Mouse (Mus musculus) neural tube, embryonic 14.5 days (tissue): ENCODE measurements around the gene Tagap1. TPM values are rescaled to one million over a fixed set of nuclear protein-coding genes. Genes with fewer than 3 reads are reported as not detected.
"Not testable (repeated sequence)": the region's sequence is repeated elsewhere in the genome, so short reads cannot be mapped to it uniquely, and the experiment has no call there.

ENCODE experiments used
- ATAC-seq: fragments of 200-750 bp; cut with Nextera tagmentation; 2 replicates; pipeline ENCODE4 v1.8.0; 2017; ENCODE audit warnings: low read depth, mild to moderate bottlenecking, moderate TSS enrichment, moderate library complexity
- H3K27ac ChIP-seq: fragments of 300-500 bp; sonication (generic); 2 replicates; pipeline ENCODE4 v1.5.1; 2014; ENCODE audit warnings: low read depth, mild to moderate bottlenecking, control low read depth, low read length, moderate library complexity, mixed read lengths
- H3K27me3 ChIP-seq: fragments of 300-500 bp; sonication (generic); 2 replicates; pipeline ENCODE4 v1.6.1; 2014; ENCODE audit warnings: low read length; ENCODE audit not compliant: control insufficient read depth, insufficient read depth
- H3K36me3 ChIP-seq: fragments of 300-500 bp; sonication (generic); 2 replicates; pipeline ENCODE4 v1.6.1; 2014; ENCODE audit warnings: low read length, mixed read lengths; ENCODE audit not compliant: control insufficient read depth, insufficient read depth
- H3K4me1 ChIP-seq: fragments of 300-500 bp; sonication (generic); 2 replicates; pipeline ENCODE4 v1.6.1; 2014; ENCODE audit warnings: low read length; ENCODE audit not compliant: control insufficient read depth, insufficient read depth
- H3K4me2 ChIP-seq: fragments of 300-500 bp; sonication (generic); 2 replicates; pipeline ENCODE4 v1.6.1; 2014; ENCODE audit warnings: mild to moderate bottlenecking, low read depth, low read length, control low read depth
- H3K4me3 ChIP-seq: fragments of 300-500 bp; sonication (generic); 2 replicates; pipeline ENCODE4 v1.5.1; 2014; ENCODE audit warnings: low read depth, low read length, control low read depth, mixed read lengths
- H3K9ac ChIP-seq: fragments of 300-500 bp; sonication (generic); replicated peaks from 2 replicates; pipeline ENCODE4 v1.6.1; 2014; ENCODE audit warnings: low read depth, mild to moderate bottlenecking, control low read depth, low read length, mixed read lengths
- H3K9me3 ChIP-seq: fragments of 300-500 bp; sonication (generic); 2 replicates; pipeline ENCODE4 v1.6.1; 2016; ENCODE audit warnings: low read length; ENCODE audit not compliant: control insufficient read depth
- WGBS: fragments of 180-500 bp; shearing (Covaris S2); extraction: QIAGEN DNeasy Blood & Tissue Kit; methylation state at CpG from one replicate; pipeline ENCODE4 v1.1.7; 2014; 5-methylcytosine and 5-hydroxymethylcytosine counted together
- polyA plus RNA-seq: library from polyadenylated mRNA; unstranded; fragments of >200 nt; fragmentation: Nextera tagmentation; extraction: Ambion mirVana; gene quantifications from 2 replicates; pipeline ENCODE4 v1.2.1, GENCODE M21; 2014

The Tagap1 gene
- polyA plus RNA-seq = 64.9 and 75.2 TPM in 2 replicates

DNA sequence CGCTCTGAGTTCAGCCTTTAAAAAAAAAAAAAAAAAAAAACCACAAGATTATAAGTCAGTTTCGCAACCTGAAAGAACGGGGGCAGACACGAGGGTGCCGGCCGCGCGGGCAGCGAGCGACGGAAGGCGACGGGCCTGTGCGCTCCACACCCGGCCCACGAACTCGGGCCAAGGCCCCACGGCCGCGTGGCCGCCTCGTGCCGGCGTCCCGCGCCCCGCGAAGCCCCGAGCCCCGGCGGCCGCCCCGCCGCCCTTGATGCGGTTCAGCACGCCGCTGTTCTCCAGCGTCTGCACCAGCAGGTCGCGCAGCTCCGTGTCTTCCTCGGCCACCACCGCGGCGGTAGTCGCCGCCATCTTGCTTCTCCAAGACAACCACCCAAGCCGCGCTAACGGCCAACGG lies at the start of gene Tagap1:
Tagap1 (minus strand) TSS at position 381 of the 400 bp plus-strand sequence.
- not testable (repeated sequence) for H3K27me3 ChIP-seq, H3K36me3 ChIP-seq, H3K4me1 ChIP-seq, H3K27ac ChIP-seq, H3K9me3 ChIP-seq, ATAC-seq
- peak within 1 kb of the TSS; percentile 39; the same call in 1 of the 2 replicates for H3K4me2 ChIP-seq
- peak within 1 kb of the TSS; percentile 36 for H3K4me3 ChIP-seq
- under 1% methylated on average over 32 of the region's 51 CpGs for WGBS
- 0 out of 2 replicates have a peak within 1 kb of the TSS, but pooled peaks have one; percentile 28 for H3K9ac ChIP-seq

DNA sequence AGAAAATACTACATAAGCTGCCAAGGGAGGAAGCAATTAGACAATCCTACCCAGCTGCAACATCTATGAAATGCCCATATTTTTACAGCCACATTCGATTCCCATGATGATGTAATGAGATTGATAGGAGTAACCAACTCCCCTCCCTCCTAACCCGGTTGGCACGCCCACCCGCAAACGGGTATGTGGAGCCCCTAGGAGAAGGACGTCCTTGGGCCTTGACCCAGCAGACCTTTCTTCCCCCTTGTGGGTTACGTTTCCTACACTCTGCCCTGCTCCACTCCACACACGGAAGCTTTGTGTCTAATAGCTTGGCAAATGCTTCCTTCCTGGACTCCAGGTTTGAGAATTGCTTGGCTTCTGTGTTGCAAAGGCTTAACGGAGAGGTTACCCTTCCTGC lies 48.9 kb upstream of the Tagap1 start:
- not testable (repeated sequence) for H3K9ac ChIP-seq, H3K27me3 ChIP-seq, H3K4me1 ChIP-seq, H3K4me2 ChIP-seq, H3K4me3 ChIP-seq, ATAC-seq, H3K36me3 ChIP-seq, H3K9me3 ChIP-seq, H3K27ac ChIP-seq
- 78% methylated on average over 2 of the region's 9 CpGs for WGBS

DNA sequence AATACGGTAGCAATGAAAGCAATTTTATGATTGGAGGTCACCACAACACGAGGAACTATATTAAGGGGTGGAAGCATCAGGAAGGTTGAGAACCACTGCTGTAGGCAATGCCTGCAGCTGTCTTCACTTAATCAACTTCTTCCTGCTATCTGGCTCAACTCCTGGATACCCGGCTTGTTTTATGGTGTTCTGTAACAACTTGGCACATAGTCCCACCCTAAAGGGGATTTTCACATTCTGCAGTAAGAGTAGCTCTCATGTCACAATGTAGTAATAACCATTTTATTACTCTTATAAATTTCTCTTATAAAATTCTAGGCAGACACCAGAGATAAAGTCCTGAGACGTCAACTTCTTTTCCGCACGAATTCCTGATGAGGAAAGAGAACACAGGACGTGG lies 48.5 kb upstream of the Tagap1 start:
- not testable (repeated sequence) for H3K9ac ChIP-seq, ATAC-seq, H3K4me1 ChIP-seq, H3K4me3 ChIP-seq, H3K27me3 ChIP-seq, H3K9me3 ChIP-seq, H3K27ac ChIP-seq, H3K4me2 ChIP-seq, H3K36me3 ChIP-seq
- WGBS = no CpG with 5 or more reads among the region's 7 CpGs

DNA sequence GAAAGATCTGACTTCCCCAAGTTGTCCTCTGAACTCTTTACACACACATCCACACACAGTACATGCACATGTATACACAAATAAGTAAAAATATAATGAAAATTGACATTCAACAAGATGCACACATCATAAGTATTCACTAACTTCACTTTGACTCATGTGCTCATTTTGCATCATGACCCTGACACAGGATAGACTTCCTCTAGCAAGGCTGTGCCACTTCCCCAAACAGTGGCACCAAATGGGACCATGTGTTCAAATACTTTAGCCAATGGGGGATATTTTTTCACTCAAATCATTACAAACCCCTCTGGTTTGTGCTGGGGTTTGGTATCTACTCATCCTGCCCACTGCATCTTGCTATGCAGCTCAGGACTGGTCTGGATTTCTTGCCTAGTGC lies 47.9 kb upstream of the Tagap1 start:
- H3K36me3 ChIP-seq, H3K4me3 ChIP-seq, H3K9me3 ChIP-seq, H3K4me1 ChIP-seq, H3K27me3 ChIP-seq, H3K9ac ChIP-seq, H3K4me2 ChIP-seq, ATAC-seq, H3K27ac ChIP-seq: not testable (repeated sequence)

DNA sequence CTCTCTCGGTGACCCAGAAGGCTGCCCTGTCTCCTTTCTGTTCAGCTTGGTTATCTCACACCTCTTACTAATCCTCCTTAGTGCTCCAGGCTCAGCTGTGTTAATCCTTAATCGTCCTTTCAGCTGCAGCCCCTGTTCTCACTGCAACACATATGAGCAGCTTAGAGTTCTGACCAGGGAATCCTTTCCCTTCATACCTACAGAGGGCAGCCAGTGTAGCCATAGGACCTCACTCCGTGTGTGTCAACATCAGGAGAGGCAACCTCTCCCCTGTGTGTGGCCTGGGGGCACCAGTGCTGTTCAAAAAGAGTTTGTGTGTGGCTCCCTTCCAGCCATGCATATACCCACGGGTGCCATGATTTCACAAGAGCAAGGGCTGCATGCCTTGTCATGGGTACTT lies 44.7 kb upstream of the Tagap1 start:
- H3K4me2 ChIP-seq, H3K9me3 ChIP-seq, H3K27me3 ChIP-seq, H3K4me1 ChIP-seq, H3K9ac ChIP-seq, H3K27ac ChIP-seq, ATAC-seq, H3K36me3 ChIP-seq, H3K4me3 ChIP-seq: not testable (repeated sequence)
- WGBS = 76% methylated on average over 3 of the region's 4 CpGs

- not testable (repeated sequence) for H3K4me3 ChIP-seq, H3K9ac ChIP-seq, H3K36me3 ChIP-seq, H3K27ac ChIP-seq, H3K4me2 ChIP-seq, H3K27me3 ChIP-seq, H3K9me3 ChIP-seq, H3K4me1 ChIP-seq, ATAC-seq
- WGBS = no CpG with 5 or more reads among the region's 3 CpGs
Measured at GRCm38 (mm10) chr17:7003392-7003791, 42.4 kb upstream of the Tagap1 start.

DNA sequence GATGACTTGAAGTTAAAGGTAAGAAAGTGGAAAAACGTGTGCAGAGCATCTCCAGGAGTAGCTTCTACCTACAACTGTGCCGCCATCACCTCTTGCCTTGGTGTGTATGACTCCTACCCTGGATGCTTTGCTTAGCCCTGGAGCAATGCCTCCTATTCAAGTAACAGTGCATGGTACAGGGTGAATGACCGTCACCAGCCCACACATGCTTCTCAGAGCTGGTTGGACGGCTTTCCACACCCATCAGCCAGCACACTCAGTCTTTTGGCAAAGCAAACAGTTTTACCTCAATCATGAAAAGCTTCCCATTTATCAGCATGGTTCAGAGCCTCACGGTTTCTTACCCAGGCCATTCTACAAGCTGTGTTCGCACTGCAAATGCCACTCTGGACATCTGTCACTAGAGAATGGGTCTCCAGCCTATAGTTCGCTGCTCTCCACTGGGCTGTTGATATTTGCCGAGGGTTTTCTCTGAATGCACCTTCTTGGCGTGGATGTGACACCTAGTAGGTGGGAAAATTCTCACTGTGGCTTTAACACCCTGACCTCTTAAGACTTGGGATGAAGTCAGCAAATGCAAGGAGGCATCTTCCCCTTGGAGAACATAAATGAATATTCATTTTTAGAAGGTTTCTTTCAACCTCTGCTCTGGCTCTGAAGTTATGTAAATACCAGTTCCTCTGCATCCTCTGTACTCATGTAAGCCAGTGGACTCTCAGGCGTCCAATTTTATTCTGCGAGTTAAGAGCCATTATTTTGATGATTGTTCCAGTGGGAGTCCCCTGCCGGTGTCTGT lies 41.0 kb upstream of the Tagap1 start:
- H3K4me1 ChIP-seq, H3K9ac ChIP-seq, ATAC-seq, H3K27me3 ChIP-seq, H3K36me3 ChIP-seq, H3K4me2 ChIP-seq, H3K4me3 ChIP-seq, H3K27ac ChIP-seq, H3K9me3 ChIP-seq: not testable (repeated sequence)
- WGBS = 59% methylated on average over 7 of the region's 12 CpGs

DNA sequence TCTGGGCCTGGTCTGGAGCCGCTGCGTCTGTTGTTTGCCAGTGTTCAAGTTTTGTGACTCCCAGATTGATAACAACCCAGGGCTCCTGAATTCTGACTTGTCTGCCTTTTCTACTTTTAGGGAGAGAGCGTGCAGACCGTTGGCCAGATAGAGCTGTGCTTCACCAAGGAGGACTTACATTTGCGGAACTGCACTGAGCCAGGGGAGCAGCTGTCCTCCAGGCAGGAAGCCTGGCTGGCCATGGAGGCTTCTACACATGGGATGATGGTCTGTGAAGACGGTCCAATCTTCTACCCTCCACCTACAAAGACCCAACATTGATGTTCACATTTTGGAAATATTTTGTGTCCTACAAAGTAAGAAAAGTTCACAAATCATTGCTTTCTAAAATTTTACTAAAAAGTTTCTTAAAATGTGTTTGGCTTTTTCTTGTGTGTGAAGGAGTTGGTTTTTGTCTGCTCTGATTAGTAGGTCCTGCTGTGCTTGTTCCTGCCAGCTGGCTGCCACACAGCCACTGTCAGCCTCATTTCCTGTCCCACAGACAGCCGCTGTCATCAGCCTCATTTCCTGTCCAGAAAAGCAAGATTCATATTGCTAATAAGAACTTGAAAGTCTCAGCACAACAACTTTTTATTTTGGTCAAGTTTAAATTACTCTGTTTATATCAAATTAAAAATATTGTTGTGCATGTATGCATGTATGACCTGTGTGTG lies 37.0 kb upstream of the Tagap1 start:
- H3K9ac ChIP-seq, H3K4me2 ChIP-seq, H3K36me3 ChIP-seq, H3K27ac ChIP-seq, H3K4me3 ChIP-seq, ATAC-seq, H3K4me1 ChIP-seq, H3K27me3 ChIP-seq, H3K9me3 ChIP-seq: not testable (repeated sequence)
- no CpG with 5 or more reads among the region's 7 CpGs for WGBS

- H3K4me2 ChIP-seq, H3K4me1 ChIP-seq, H3K27me3 ChIP-seq, H3K27ac ChIP-seq, H3K9ac ChIP-seq, ATAC-seq, H3K4me3 ChIP-seq, H3K9me3 ChIP-seq, H3K36me3 ChIP-seq: not testable (repeated sequence)
- 94% methylated on average over 8 of the region's 8 CpGs for whole genome bisulfite sequencing
Measured at GRCm38 (mm10) chr17:6996826-6997225, 35.9 kb upstream of the Tagap1 start.
